Mouse (Mus musculus) erythroblast, embryonic 14.5 days (primary cell): Measurements from ENCODE around the gene Zdhhc8.

Source experiments
- GATA1 ChIP-seq: IDR thresholded peaks from 2 replicates; pipeline ENCODE4 v1.6.1; 2012; ENCODE audit warnings: low read length, inconsistent platforms, mixed read lengths
- TAL1 ChIP-seq: IDR thresholded peaks from 3 replicates; pipeline ENCODE4 v1.6.1; 2012; ENCODE audit warnings: low read length, inconsistent platforms, mixed read lengths

GRCm38 (mm10) chr16:18241581-18241980 is 6.6 kb upstream of the Zdhhc8 start:
- no peak for TF ChIP-seq TAL1
- TF ChIP-seq GATA1, result no peak
